8 mouse cellular contexts compared by ENCODE assay signal in the genomic region with DNA sequence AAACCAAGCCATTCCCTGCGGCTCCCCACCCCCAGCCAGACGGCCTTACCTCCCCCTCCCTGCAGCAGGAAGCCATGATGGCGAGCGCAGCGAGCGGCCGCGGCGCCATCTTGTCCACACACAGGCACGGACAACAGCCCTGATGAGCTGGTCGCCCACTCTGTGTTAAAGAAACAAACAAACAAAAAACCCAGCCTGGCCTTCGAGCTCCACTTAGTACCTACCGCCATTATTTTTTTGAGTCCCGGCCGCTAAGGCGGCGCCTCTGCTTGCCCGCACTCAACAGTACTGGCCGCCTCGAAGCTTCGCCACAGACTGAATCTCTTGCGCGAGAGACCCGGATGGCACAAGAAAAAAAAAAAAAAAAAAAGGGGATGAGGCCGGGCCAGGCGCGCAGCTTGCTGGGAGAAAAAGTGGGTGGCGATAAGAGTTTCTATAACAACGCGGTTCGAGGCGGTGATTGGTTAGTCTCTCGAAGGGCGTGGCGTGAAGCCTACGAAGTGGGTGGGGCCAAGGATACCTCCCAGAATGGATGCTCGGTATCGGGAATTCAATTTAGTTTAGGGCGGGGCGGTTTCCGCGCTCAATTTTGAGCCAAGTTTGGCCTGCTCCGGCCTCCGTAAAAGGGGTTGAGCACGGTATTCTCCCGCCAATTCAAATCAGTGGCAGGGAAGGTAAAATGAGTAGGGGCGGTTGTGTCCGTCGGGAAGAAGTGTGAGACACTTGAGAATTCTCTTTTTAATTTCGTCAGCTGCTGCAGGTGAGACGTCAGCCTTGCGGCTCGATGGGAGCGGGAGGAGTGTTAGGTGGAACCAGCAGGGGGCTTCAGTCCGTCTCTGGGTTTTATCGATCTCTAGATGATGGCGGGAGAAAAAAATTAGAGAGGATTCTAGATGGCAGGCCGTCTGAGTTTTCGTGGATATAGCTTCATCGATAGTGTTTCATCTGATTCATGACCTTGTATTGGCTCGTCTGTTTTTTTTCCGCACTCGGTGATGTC. TPM values are rescaled to one million over a fixed set of nuclear protein-coding genes. Genes with fewer than 3 reads are reported as not detected.
A peak's percentile ranks its signal among the peaks of the same experiment; 100 is the strongest.
DNase-seq lines count a peak whose midpoint lies in the region; ATAC-seq lines count a peak whose summit lies in the region.

Gene Rsrc2, minus strand, starts transcription at position 350 of the 1,000 bp plus-strand sequence.
Gene Kntc1, plus strand, starts transcription at position 652 of the 1,000 bp plus-strand sequence.

- peak within 1 kb of the TSS; percentile 72 for H3K4me3 ChIP-seq in hindbrain, embryonic 12.5 days

- peak; percentile 100 for DNase-seq in NIH3T3 (ENCODE audit: low read depth)
- DNase-seq in cerebellum, postnatal 10 days = peak; percentile 99
- peak; percentile 99 for DNase-seq in frontal cortex, postnatal 10 days (ENCODE audit: low spot score in 2 of 2)
- peak; percentile 98 to 100 for DNase-seq in layer of hippocampus, postnatal 14 days (ENCODE audit: low spot score in 2 of 2)
- peak; percentile 99 for DNase-seq in lung, postnatal 14 days
- DNase-seq in retina, adult 2 months (ENCODE audit: low read depth, low spot score) = peak; percentile 98
- DNase-seq in thymus, postnatal 36 days = peak; percentile 99

- H3K9ac ChIP-seq in hindbrain, embryonic 12.5 days = peak within 1 kb of the TSS; percentile 77

- under 1% methylated on average over 63 of the region's 63 CpGs for WGBS in hindbrain, embryonic 12.5 days

- peak; percentile 98 for ATAC-seq in hindbrain, embryonic 12.5 days (ENCODE audit: low FRiP score)

- peak within 1 kb of the TSS; percentile 98 for H3K27ac ChIP-seq in hindbrain, embryonic 12.5 days

- H3K36me3 ChIP-seq in hindbrain, embryonic 12.5 days = peaks cover 8% of the 10 kb centered on the region

- peak within 1 kb of the TSS; percentile 64 for H3K4me2 ChIP-seq in hindbrain, embryonic 12.5 days (replicated peaks)

- no peaks in the 10 kb centered on the region for H3K9me3 ChIP-seq in hindbrain, embryonic 12.5 days (replicated peaks)

- H3K27me3 ChIP-seq in hindbrain, embryonic 12.5 days = no peaks in the 10 kb centered on the region

- H3K4me1 ChIP-seq in hindbrain, embryonic 12.5 days = peaks cover 28% of the 10 kb centered on the region

RNA-seq across cellular contexts. Expression of gene Rsrc2, which starts in this region (rescaled TPM):
- polyA plus RNA-seq in hindbrain, embryonic 12.5 days (2016; fragmentation: Nextera tagmentation; extraction: Ambion mirVana) = 166 and 182 TPM in 2 replicates
- total RNA-seq in layer of hippocampus, postnatal 14 days (2021) = 10 to 100 TPM; 89.5 to 96.9 TPM

RNA-seq across cellular contexts. Expression of gene Kntc1, which starts in this region (rescaled TPM):
- 26.6 and 30.4 TPM in 2 replicates for polyA plus RNA-seq in hindbrain, embryonic 12.5 days (2016; fragmentation: Nextera tagmentation; extraction: Ambion mirVana)
- total RNA-seq in layer of hippocampus, postnatal 14 days (2021) = 1 to 10 TPM; 1.7 to 2.9 TPM

Comparison
In these comparisons a context has a peak if more than half of its experiments do, and no peak if none do; other contexts are left out.
1. Peak in every context shown above with its lines: DNase-seq, ATAC-seq, H3K4me3 ChIP-seq and H3K27ac ChIP-seq.